In genomic region chr1:133718786-133719185, GRCm38 (mm10) we compare ENCODE assay signal across 40 mouse cellular contexts. TPM values are rescaled to one million over a fixed set of nuclear protein-coding genes. Genes with fewer than 3 reads are reported as not detected.
"Had no signal": no experiment of that assay in that cellular context is flagged by ENCODE, and none has a peak within 500 bp of the region (broad histone marks: within the 10 kb centered on the region; RNA-seq: fewer than 3 reads in every experiment).

No protein-coding gene starts in this region.

- H3K4me1 ChIP-seq: heart, embryonic 12.5 days; hindbrain, embryonic 10.5 days; hindbrain, embryonic 12.5 days; hindbrain, embryonic 15.5 days; intestine, embryonic 15.5 days had no signal

- H3K27me3 ChIP-seq: heart, embryonic 12.5 days; heart, embryonic 13.5 days; heart, embryonic 15.5 days; hindbrain, embryonic 12.5 days; hindbrain, embryonic 13.5 days; hindbrain, embryonic 15.5 days; intestine, embryonic 15.5 days; kidney, embryonic 15.5 days had no signal

- H3K27ac ChIP-seq: heart, embryonic 13.5 days; heart, embryonic 15.5 days; hindbrain, embryonic 10.5 days; hindbrain, embryonic 12.5 days; hindbrain, embryonic 13.5 days; hindbrain, embryonic 14.5 days; hindbrain, embryonic 15.5 days; hindbrain, postnatal 0 days; intestine, embryonic 15.5 days; kidney, embryonic 15.5 days; kidney, postnatal 0 days; layer of hippocampus, adult 2 months; left cerebral cortex, adult 2 months had no signal

- DNase-seq: heart, postnatal 10 days; heart, postnatal 14 days; heart, postnatal 36 days; heart, postnatal 4 days; kidney, adult 11 months; kidney, adult 18-20 months; kidney, adult 2 months; kidney, adult 8-10 months; kidney, adult 9 months; kidney, postnatal 10 days; kidney, postnatal 14 days; kidney, postnatal 25 days; kidney, postnatal 36 days; kidney, postnatal 4 days; layer of hippocampus, adult 9-11 months; layer of hippocampus, postnatal 36 days had no signal

- H3K4me3 ChIP-seq: heart, embryonic 12.5 days; heart, embryonic 13.5 days; heart, embryonic 15.5 days; hindbrain, embryonic 10.5 days; hindbrain, embryonic 12.5 days; hindbrain, embryonic 13.5 days; hindbrain, embryonic 15.5 days; intestine, embryonic 15.5 days; kidney, embryonic 15.5 days; layer of hippocampus, adult 2 months; left cerebral cortex, adult 2 months had no signal

RNA-seq across cellular contexts. Expression of gene Lax1, which starts 28.9 kb away (rescaled TPM):
- polyA plus RNA-seq: hindbrain, embryonic 10.5 days; hindbrain, embryonic 14.5 days; hindbrain, embryonic 16.5 days had no signal

RNA-seq across cellular contexts. Expression of gene Zbed6, which starts 58.1 kb away (rescaled TPM):
- polyA plus RNA-seq: heart, embryonic 12.5 days; heart, embryonic 13.5 days; heart, embryonic 14.5 days; heart, embryonic 15.5 days; heart, embryonic 16.5 days; heart, postnatal 0 days; hindbrain, embryonic 10.5 days; hindbrain, embryonic 11.5 days; hindbrain, embryonic 12.5 days; hindbrain, embryonic 13.5 days; hindbrain, embryonic 14.5 days; hindbrain, embryonic 15.5 days; hindbrain, embryonic 16.5 days; inflammation-experienced regulatory T-cells, adult 6 months; intestine, embryonic 14.5 days; intestine, embryonic 15.5 days; intestine, embryonic 16.5 days; kidney, embryonic 14.5 days; kidney, embryonic 15.5 days; kidney, embryonic 16.5 days; kidney, postnatal 0 days had no signal
